Mouse (Mus musculus) ES-E14 (cell line): ENCODE measurements around the gene Alg12.

Experiments
- CHD2 ChIP-seq: IDR thresholded peaks from 2 replicates; pipeline ENCODE4 v1.6.1; 2014; ENCODE audit warnings: mild to moderate bottlenecking, low read depth, low read length, inconsistent platforms
- HCFC1 ChIP-seq: IDR thresholded peaks from 2 replicates; pipeline ENCODE4 v1.6.1; 2012; ENCODE audit warnings: low read length, inconsistent platforms, borderline replicate concordance; ENCODE audit not compliant: insufficient read depth
- ZC3H11A ChIP-seq: IDR thresholded peaks from 2 replicates; pipeline ENCODE4 v1.6.1; 2012; ENCODE audit warnings: low read depth, mild to moderate bottlenecking, inconsistent platforms, low read length, borderline replicate concordance
- ZNF384 ChIP-seq: IDR thresholded peaks from 2 replicates; pipeline ENCODE4 v1.6.1; 2012; ENCODE audit warnings: low read depth, low read length, inconsistent platforms

GRCm38 (mm10) chr15:88808121-88808520 lies 11.0 kb downstream of the Alg12 start:
- TF ChIP-seq ZNF384, result no peak
- no peak for TF ChIP-seq ZC3H11A
- no peak for TF ChIP-seq HCFC1
- no peak for TF ChIP-seq CHD2
